Mouse (Mus musculus) testis, adult 2 months (tissue): Measurements from ENCODE around the gene Cmbl.

ENCODE experiments used
- CTCF ChIP-seq: fragments of 200-500 bp; IDR thresholded peaks from 2 replicates; pipeline ENCODE4 v1.5.1; 2012; ENCODE audit warnings: low read depth, mild to moderate bottlenecking, inconsistent platforms, low read length, moderate library complexity; ENCODE audit not compliant: control insufficient read depth, insufficient read depth, insufficient replicate concordance
- POLR2A ChIP-seq: fragments of 200-500 bp; IDR thresholded peaks from 2 replicates; pipeline ENCODE4 v1.6.1; 2012; ENCODE audit warnings: low read depth, mild to moderate bottlenecking, inconsistent platforms, low read length, moderate library complexity; ENCODE audit not compliant: control insufficient read depth

GRCm38 (mm10) chr15:31542013-31542958 is 22.9 kb upstream of the Cmbl start:
- no peak for TF ChIP-seq CTCF
- TF ChIP-seq POLR2A, result no peak
